Mouse (Mus musculus): Measurements from ENCODE around the gene Ccdc180. TPM values are rescaled to one million over a fixed set of nuclear protein-coding genes. Genes with fewer than 3 reads are reported as not detected.

Gene Ccdc180
- polyA plus RNA-seq, 1 experiment from 2014 or later, result 1.4 TPM

GRCm38 (mm10) chr4:45872147-45872546, 18.0 kb upstream of the Ccdc180 start:
- no peak overlapping the region for H3K27ac ChIP-seq (ENCODE audit: low read length)
- no peak overlapping the region for H3K9ac ChIP-seq (replicated peaks; ENCODE audit: low read depth)
- TF ChIP-seq EP300 (IDR thresholded peaks at IDR 0.05), result no peak
- TF ChIP-seq CTCF (IDR thresholded peaks at IDR 0.05), result no peak
- H3K27me3 ChIP-seq (replicated peaks; ENCODE audit: insufficient read depth, low read length), result no peaks in the 10 kb centered on the region
- no peak overlapping the region for H3K4me3 ChIP-seq (ENCODE audit: low read depth, low read length)
- no peaks in the 10 kb centered on the region for H3K9me3 ChIP-seq (ENCODE audit: low read length)
- no peaks in the 10 kb centered on the region for H3K36me3 ChIP-seq (ENCODE audit: insufficient read depth, low read length)
- peaks cover 6% of the 10 kb centered on the region; the same call in 1 of the 2 replicates for H3K4me1 ChIP-seq (ENCODE audit: insufficient read depth, low read depth, low read length)
- H3K4me2 ChIP-seq (replicated peaks; ENCODE audit: low read depth, low read length), result no peak overlapping the region
- ATAC-seq (no peak), DNase-seq (ENCODE audit: low spot score) (no peak)
- 63% methylated on average over 1 of the region's 2 CpGs for WGBS

GRCm38 (mm10) chr4:45878929-45879328, 11.2 kb upstream of the Ccdc180 start:
- 44% methylated on average over 5 of the region's 5 CpGs for WGBS
- Histone ChIP-seq H3K36me3 (ENCODE audit: insufficient read depth, low read length) (no peaks in the 10 kb centered on the region), H3K27me3 (replicated peaks; ENCODE audit: insufficient read depth, low read length) (no peaks in the 10 kb centered on the region), H3K27ac (ENCODE audit: low read length) (no peak overlapping the region), H3K9me3 (ENCODE audit: low read length) (no peaks in the 10 kb centered on the region), H3K4me2 (replicated peaks; ENCODE audit: low read depth, low read length) (no peak overlapping the region), H3K4me1 (ENCODE audit: insufficient read depth, low read depth, low read length) (no peaks in the 10 kb centered on the region), H3K9ac (replicated peaks; ENCODE audit: low read depth) (no peak overlapping the region), H3K4me3 (ENCODE audit: low read depth, low read length) (no peak overlapping the region)
- ATAC-seq (no peak), DNase-seq (ENCODE audit: low spot score) (peak; percentile 50)
- no peak for TF ChIP-seq EP300 (IDR thresholded peaks at IDR 0.05)
- TF ChIP-seq CTCF (IDR thresholded peaks at IDR 0.05), result peak; percentile 81

DNA sequence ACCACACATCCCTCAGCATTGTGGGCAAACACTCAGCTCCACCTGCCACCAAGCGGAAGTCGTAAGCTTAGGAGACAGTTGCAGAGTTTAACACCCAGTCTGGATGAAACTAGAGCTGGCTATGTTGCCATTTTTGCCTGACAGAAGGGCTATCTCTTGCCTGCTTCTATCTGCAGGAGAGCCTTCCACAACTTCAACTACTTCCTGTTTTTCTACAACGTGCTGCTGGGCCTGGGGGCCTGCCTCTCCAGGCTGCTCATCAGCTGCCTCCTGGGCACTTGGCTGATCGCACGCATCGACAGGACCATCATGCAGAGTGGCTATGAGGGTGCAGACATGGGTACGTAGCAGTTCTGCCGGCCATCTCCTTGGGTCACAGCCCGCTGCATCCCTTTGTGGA, 7.6 kb upstream of the Ccdc180 start:
- WGBS, result 75% methylated on average over 9 of the region's 9 CpGs
- TF ChIP-seq CTCF (IDR thresholded peaks at IDR 0.05), result no peak
- TF ChIP-seq EP300 (IDR thresholded peaks at IDR 0.05), result no peak
- no peaks in the 10 kb centered on the region for H3K27me3 ChIP-seq (replicated peaks; ENCODE audit: insufficient read depth, low read length)
- H3K36me3 ChIP-seq (ENCODE audit: insufficient read depth, low read length), result no peaks in the 10 kb centered on the region
- no peaks in the 10 kb centered on the region for H3K9me3 ChIP-seq (ENCODE audit: low read length)
- H3K4me3 ChIP-seq (ENCODE audit: low read depth, low read length), result no peak overlapping the region
- no peak for DNase-seq (ENCODE audit: low spot score)
- H3K9ac ChIP-seq (replicated peaks; ENCODE audit: low read depth), result no peak overlapping the region
- no peaks in the 10 kb centered on the region for H3K4me1 ChIP-seq (ENCODE audit: insufficient read depth, low read depth, low read length)
- H3K27ac ChIP-seq (ENCODE audit: low read length), result no peak overlapping the region
- no peak for ATAC-seq
- H3K4me2 ChIP-seq (replicated peaks; ENCODE audit: low read depth, low read length), result no peak overlapping the region

GRCm38 (mm10) chr4:45883250-45883649, 6.9 kb upstream of the Ccdc180 start:
- DNase-seq (ENCODE audit: low spot score), result no peak
- H3K4me3 ChIP-seq (ENCODE audit: low read depth, low read length), result no peak overlapping the region
- H3K9me3 ChIP-seq (ENCODE audit: low read length), result no peaks in the 10 kb centered on the region
- 83% methylated on average over 16 of the region's 16 CpGs for WGBS
- TF ChIP-seq CTCF (IDR thresholded peaks at IDR 0.05) (no peak), EP300 (IDR thresholded peaks at IDR 0.05) (no peak)
- no peaks in the 10 kb centered on the region for H3K36me3 ChIP-seq (ENCODE audit: insufficient read depth, low read length)
- no peak overlapping the region for H3K9ac ChIP-seq (replicated peaks; ENCODE audit: low read depth)
- no peak overlapping the region for H3K4me2 ChIP-seq (replicated peaks; ENCODE audit: low read depth, low read length)
- H3K27me3 ChIP-seq (replicated peaks; ENCODE audit: insufficient read depth, low read length), result no peaks in the 10 kb centered on the region
- H3K4me1 ChIP-seq (ENCODE audit: insufficient read depth, low read depth, low read length), result no peaks in the 10 kb centered on the region
- no peak overlapping the region for H3K27ac ChIP-seq (ENCODE audit: low read length)
- ATAC-seq, result no peak

DNA sequence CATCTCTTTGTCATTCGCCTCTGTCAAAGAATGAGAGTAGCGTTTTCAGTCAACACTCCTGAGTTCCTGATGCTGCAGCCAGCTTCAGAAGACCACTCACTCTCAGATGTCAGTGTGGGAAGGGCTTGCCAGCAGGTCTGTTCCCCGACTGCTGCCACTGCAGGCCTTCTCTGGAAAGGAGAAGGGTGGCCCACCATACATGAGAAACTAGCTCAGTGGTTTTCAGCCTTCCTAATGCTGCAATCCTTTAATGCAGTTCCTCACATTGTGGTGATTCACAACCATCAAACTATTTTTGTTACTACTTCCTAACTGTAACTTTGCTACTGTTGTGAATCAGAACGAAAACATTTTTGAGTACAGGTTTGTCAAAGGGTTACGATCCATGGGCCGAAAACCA, 616 bp upstream of the Ccdc180 start:
- Histone ChIP-seq H3K27ac (ENCODE audit: low read length) (no peak overlapping the region), H3K27me3 (replicated peaks; ENCODE audit: insufficient read depth, low read length) (no peaks in the 10 kb centered on the region), H3K9me3 (ENCODE audit: low read length) (no peaks in the 10 kb centered on the region), H3K4me1 (ENCODE audit: insufficient read depth, low read depth, low read length) (no peaks in the 10 kb centered on the region), H3K4me2 (replicated peaks; ENCODE audit: low read depth, low read length) (no peak overlapping the region), H3K36me3 (ENCODE audit: insufficient read depth, low read length) (no peaks in the 10 kb centered on the region), H3K4me3 (ENCODE audit: low read depth, low read length) (no peak overlapping the region), H3K9ac (replicated peaks; ENCODE audit: low read depth) (no peak overlapping the region)
- no peak for ATAC-seq
- DNase-seq (ENCODE audit: low spot score), result no peak
- TF ChIP-seq CTCF (IDR thresholded peaks at IDR 0.05) (no peak), EP300 (IDR thresholded peaks at IDR 0.05) (no peak)
- 72% methylated on average over 6 of the region's 6 CpGs for WGBS

GRCm38 (mm10) chr4:45896425-45897081, 6.5 kb downstream of the Ccdc180 start:
- Histone ChIP-seq H3K9me3 (ENCODE audit: low read length) (no peaks in the 10 kb centered on the region), H3K9ac (replicated peaks; ENCODE audit: low read depth) (no peak overlapping the region), H3K4me2 (replicated peaks; ENCODE audit: low read depth, low read length) (no peak overlapping the region), H3K4me3 (ENCODE audit: low read depth, low read length) (no peak overlapping the region), H3K36me3 (ENCODE audit: insufficient read depth, low read length) (no peaks in the 10 kb centered on the region), H3K27me3 (replicated peaks; ENCODE audit: insufficient read depth, low read length) (no peaks in the 10 kb centered on the region), H3K27ac (ENCODE audit: low read length) (no peak overlapping the region), H3K4me1 (ENCODE audit: insufficient read depth, low read depth, low read length) (no peaks in the 10 kb centered on the region)
- DNase-seq (ENCODE audit: low spot score) (no peak), ATAC-seq (no peak)
- 12% methylated on average over 16 of the region's 16 CpGs for WGBS
- TF ChIP-seq EP300 (IDR thresholded peaks at IDR 0.05) (no peak), CTCF (IDR thresholded peaks at IDR 0.05) (peak; percentile 19; the same call in 1 of the 2 replicates)

Measured in lung, postnatal 0 days (tissue).